Mouse (Mus musculus) MEL (cell line): ENCODE data around the gene Ccdc34.

Experiments used
- BHLHE40 ChIP-seq: IDR thresholded peaks from 2 replicates; pipeline ENCODE4 v1.6.1; 2012; ENCODE audit warnings: low read depth, mild to moderate bottlenecking, inconsistent platforms, low read length, improper control_type of control experiment, borderline replicate concordance
- CTCF ChIP-seq, 3 experiments: IDR thresholded peaks in 2 of 3; conservative IDR thresholded peaks in 1 of 3; 2 replicates each; pipeline ENCODE4 v1.5.1; 2011 to 2012; ENCODE audit warnings: low read length in 3 of 3, low read depth in 2 of 3, mild to moderate bottlenecking in 2 of 3, improper control_type of control experiment in 1 of 3, inconsistent platforms in 1 of 3, mixed read lengths in 1 of 3, moderate library complexity in 1 of 3; ENCODE audit not compliant: control insufficient read depth in 1 of 3, insufficient read depth in 1 of 3, poor library complexity in 1 of 3, severe bottlenecking in 1 of 3
- KAT2A ChIP-seq: conservative IDR thresholded peaks from 2 replicates; pipeline ENCODE4 v1.6.1; 2012; ENCODE audit warnings: low read depth, low read length, improper control_type of control experiment, inconsistent platforms
- MAFK ChIP-seq: IDR thresholded peaks from 2 replicates; pipeline ENCODE4 v1.6.1; 2011; ENCODE audit warnings: low read depth, mild to moderate bottlenecking, low read length, improper control_type of control experiment, borderline replicate concordance
- MAX ChIP-seq: IDR thresholded peaks from 2 replicates; pipeline ENCODE4 v1.6.1; 2011; ENCODE audit warnings: low read length, improper control_type of control experiment
- MXI1 ChIP-seq: IDR thresholded peaks from 2 replicates; pipeline ENCODE4 v1.6.1; 2011; ENCODE audit warnings: mild to moderate bottlenecking, low read depth, low read length, improper control_type of control experiment
- POLR2A ChIP-seq, 2 experiments: IDR thresholded peaks; 2 replicates each; pipeline ENCODE4 v1.6.1; 2011 to 2012; ENCODE audit warnings: low read length in 2 of 2, mild to moderate bottlenecking in 2 of 2, control low read depth in 1 of 2, improper control_type of control experiment in 1 of 2, low read depth in 1 of 2, moderate library complexity in 1 of 2; ENCODE audit not compliant: control insufficient read depth in 1 of 2, insufficient read depth in 1 of 2, poor library complexity in 1 of 2
- RAD21 ChIP-seq: IDR thresholded peaks from 2 replicates; pipeline ENCODE4 v1.6.1; 2011; ENCODE audit warnings: mild to moderate bottlenecking, low read depth, low read length, improper control_type of control experiment

DNA sequence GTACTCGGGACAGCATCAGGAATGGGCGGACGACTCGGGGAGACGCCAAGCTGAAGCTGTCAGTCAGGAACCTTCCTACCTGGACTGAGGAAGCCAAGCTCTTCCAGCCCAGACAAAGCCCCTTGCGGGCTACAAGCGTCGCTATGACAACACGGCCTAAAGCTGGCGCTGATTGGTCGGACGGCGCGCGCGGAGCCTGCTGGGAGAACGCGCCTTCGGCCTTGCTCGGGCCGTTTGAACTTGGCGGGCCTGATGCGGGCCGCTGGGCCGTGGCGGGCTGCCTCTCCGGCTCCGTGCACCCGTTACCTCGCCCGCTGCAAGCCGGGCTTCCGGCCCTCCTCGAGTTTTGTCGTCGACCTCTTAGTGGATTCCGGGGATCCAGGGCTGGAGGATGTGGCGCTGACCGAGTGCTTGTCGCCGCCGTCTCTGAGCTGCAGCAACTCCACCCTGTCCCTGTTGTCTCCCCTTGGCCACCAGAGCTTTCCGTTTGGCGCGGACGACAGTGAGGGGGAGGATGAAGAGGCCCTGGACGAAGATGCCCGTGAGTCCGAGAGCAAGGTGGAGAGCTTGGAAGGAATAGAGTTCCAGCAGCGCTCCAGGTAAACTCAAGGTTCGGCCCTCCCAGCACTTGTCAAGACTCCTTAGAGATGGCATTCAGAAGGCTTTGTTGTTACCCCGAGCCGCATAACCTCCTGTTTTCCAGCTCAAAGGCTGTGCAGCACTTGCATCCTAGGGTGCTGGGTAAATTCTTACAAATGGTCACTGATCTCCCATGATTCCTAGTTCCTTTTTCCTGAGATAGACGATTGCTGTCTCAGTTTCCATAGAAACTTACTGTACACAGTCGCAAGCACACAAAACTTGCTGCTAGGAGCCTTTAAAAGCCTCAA is at the start of gene Ccdc34:
- TF ChIP-seq RAD21 (no peak), CTCF (IDR thresholded peaks at IDR 0.05 in 2 of 3, conservative IDR thresholded peaks at IDR 0.05 in 1 of 3; ENCODE audit: control insufficient read depth in 1 of 3, insufficient read depth in 1 of 3, low read depth in 2 of 3, low read length in 3 of 3, poor library complexity in 1 of 3, severe bottlenecking in 1 of 3) (no peak), MAX (no peak; the same call in 1 of the 2 replicates), KAT2A (peak; percentile 56; the same call in 1 of the 2 replicates), MAFK (no peak), BHLHE40 (no peak), POLR2A (IDR thresholded peaks at IDR 0.05; ENCODE audit: control insufficient read depth in 1 of 2, insufficient read depth in 1 of 2, low read depth in 1 of 2, low read length in 2 of 2, poor library complexity in 1 of 2) (peak; percentile 79 to 93; a peak in 3 of 4 replicates), MXI1 (peak; percentile 79)
